Mouse (Mus musculus) intestine, embryonic 15.5 days (tissue): ENCODE data around the gene Oas3. TPM values are rescaled to one million over a fixed set of nuclear protein-coding genes. Genes with fewer than 3 reads are reported as not detected.
A peak's percentile ranks its signal among the peaks of the same experiment; 100 is the strongest.

ENCODE experiments used
- ATAC-seq: fragments of 200-750 bp; cut with Nextera tagmentation; 2 replicates; pipeline ENCODE4 v1.8.0; 2017; ENCODE audit warnings: moderate TSS enrichment, moderate library complexity
- H3K27ac ChIP-seq: fragments of 300-500 bp; sonication (generic); 2 replicates; pipeline ENCODE4 v1.5.1; 2015; ENCODE audit warnings: mild to moderate bottlenecking, inconsistent platforms
- H3K27me3 ChIP-seq: fragments of 300-500 bp; sonication (generic); replicated peaks from 2 replicates; pipeline ENCODE4 v1.6.1; 2015; ENCODE audit warnings: inconsistent platforms
- H3K36me3 ChIP-seq: fragments of 300-500 bp; sonication (generic); 2 replicates; pipeline ENCODE4 v1.6.1; 2015; ENCODE audit warnings: inconsistent platforms
- H3K4me1 ChIP-seq: fragments of 300-500 bp; sonication (generic); replicated peaks from 2 replicates; pipeline ENCODE4 v1.6.1; 2015; ENCODE audit warnings: inconsistent platforms
- H3K4me2 ChIP-seq: fragments of 300-500 bp; sonication (generic); replicated peaks from 2 replicates; pipeline ENCODE4 v1.6.1; 2015; ENCODE audit warnings: mild to moderate bottlenecking, inconsistent platforms
- H3K4me3 ChIP-seq: fragments of 300-500 bp; sonication (generic); replicated peaks from 2 replicates; pipeline ENCODE4 v1.5.1; 2015; ENCODE audit warnings: inconsistent platforms
- H3K9ac ChIP-seq: fragments of 300-500 bp; sonication (generic); 2 replicates; pipeline ENCODE4 v1.6.1; 2015; ENCODE audit warnings: inconsistent platforms
- H3K9me3 ChIP-seq: fragments of 300-500 bp; sonication (generic); 2 replicates; pipeline ENCODE4 v1.6.1; 2016; ENCODE audit warnings: inconsistent platforms
- WGBS: fragments of 180-500 bp; shearing (Covaris S2); methylation state at CpG from one replicate; pipeline ENCODE4 v1.1.7; 2015; 5-methylcytosine and 5-hydroxymethylcytosine counted together
- polyA plus RNA-seq: library from polyadenylated mRNA; unstranded; fragments of >200 nt; fragmentation: Nextera tagmentation; extraction: Ambion mirVana; gene quantifications from 2 replicates; pipeline ENCODE4 v1.2.1, GENCODE M21; 2015

The Oas3 gene
- polyA plus RNA-seq, 1 experiment from 2014 or later: 0.20 TPM

DNA sequence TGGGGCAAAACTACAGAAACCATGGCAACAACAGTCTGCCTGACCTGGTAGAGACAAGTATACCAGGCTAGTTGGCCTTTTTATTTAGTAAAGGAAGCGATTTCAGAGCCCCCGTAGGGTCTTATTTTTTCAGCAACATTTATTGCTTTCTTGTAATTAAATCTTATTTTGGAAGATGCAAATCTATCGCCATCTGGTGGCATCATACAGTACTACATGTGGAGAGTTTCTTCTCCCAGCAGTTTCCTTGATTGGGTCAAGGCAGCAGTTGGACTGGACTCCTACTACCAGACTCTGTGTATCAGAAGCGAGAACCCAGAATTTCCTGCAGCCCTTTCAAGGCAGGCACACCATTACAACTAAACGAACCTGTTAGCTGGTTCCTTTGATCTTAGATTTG lies 31.0 kb downstream of the Oas3 start:
- Histone ChIP-seq H3K9ac (no peak overlapping the region), H3K4me3 (no peak overlapping the region), H3K4me1 (no peaks in the 10 kb centered on the region), H3K4me2 (no peak overlapping the region), H3K27ac (no peak overlapping the region), H3K9me3 (no peaks in the 10 kb centered on the region), H3K27me3 (no peaks in the 10 kb centered on the region), H3K36me3 (no peaks in the 10 kb centered on the region)
- WGBS: 8% methylated on average over 5 of the region's 5 CpGs
- ATAC-seq: no peak

DNA sequence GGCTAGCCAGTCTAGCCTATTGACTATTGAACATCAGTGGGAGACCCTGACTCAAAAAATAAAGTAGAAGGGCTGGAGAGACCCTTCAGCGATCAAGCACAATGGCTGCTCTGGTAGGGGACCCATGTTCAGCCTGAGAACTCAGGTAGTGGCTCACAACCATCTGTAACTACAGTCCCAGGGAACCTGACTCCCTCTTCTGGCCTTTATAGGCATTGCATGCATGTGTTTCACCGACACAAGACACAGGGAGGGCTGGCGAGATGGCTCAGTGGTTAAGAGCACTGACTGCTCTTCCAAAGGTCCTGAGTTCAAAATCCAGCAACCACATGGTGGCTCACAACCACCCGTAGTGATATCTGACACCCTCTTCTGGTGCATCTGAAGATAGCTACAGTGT lies 35.3 kb downstream of the Oas3 start:
- Histone ChIP-seq H3K9me3 (no peaks in the 10 kb centered on the region), H3K27me3 (no peaks in the 10 kb centered on the region; the same call in 1 of the 2 replicates), H3K4me3 (no peak overlapping the region), H3K4me2 (no peak overlapping the region), H3K9ac (no peak overlapping the region), H3K27ac (no peak overlapping the region), H3K4me1 (no peaks in the 10 kb centered on the region), H3K36me3 (no peaks in the 10 kb centered on the region)
- WGBS: 33% methylated on average over 4 of the region's 4 CpGs
- no peak for ATAC-seq

DNA sequence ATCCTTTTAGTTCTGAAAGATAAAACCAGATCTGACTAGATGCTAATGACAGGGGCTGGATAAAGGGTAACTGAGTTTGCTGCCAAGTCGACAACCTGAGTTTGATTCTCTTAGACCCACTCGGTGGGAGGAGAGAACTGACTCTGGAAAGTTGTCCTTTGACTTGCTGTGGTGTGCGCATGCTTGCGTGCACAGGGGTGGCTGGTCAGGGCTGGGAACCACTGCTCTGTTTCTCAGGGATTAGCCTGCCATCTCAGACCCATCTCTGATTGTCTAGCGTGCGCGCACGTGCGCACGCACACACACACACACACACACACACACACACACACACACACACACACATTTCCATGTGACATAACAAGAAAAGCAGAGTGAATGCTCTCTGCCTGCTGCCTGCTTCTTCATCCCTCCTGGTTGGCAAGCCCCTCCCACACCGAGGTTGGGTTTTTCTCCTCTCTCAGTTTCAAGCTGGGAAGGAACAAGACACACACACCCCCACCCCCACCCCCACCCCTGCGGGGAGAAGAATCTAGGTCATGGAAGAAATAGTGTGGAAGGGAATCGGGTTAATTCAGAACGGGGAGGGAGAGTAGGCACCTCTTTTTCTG lies 43.0 kb downstream of the Oas3 start:
- Histone ChIP-seq H3K27me3 (no peaks in the 10 kb centered on the region), H3K4me2 (no peak overlapping the region), H3K27ac (no peak overlapping the region), H3K4me1 (no peaks in the 10 kb centered on the region), H3K9ac (no peak overlapping the region), H3K4me3 (no peak overlapping the region), H3K36me3 (no peaks in the 10 kb centered on the region), H3K9me3 (no peaks in the 10 kb centered on the region)
- 75% methylated on average over 13 of the region's 14 CpGs for WGBS
- ATAC-seq: no peak

DNA sequence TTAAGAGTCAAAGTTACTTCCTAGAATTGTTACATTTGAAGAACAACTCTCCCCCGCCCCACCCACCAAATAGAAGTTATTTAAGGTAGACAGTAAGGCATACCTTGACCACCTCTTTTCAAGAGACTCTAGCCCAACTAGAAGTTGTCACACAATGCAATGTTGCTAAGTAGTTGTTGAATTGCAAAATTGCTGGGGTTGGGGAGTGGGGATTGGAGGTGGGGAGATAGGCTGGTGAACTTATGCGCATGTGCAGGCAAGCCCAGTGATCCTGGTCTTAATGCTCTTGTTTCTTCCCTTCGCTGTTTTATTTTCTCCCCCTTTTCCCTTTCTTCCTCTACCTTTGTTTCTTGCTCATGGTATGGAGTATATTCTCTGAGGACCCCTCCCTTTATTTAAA lies 43.8 kb downstream of the Oas3 start:
- Histone ChIP-seq H3K4me1 (no peaks in the 10 kb centered on the region), H3K9me3 (no peaks in the 10 kb centered on the region), H3K9ac (no peak overlapping the region), H3K36me3 (no peaks in the 10 kb centered on the region), H3K27ac (no peak overlapping the region), H3K4me2 (no peak overlapping the region), H3K4me3 (no peak overlapping the region), H3K27me3 (no peaks in the 10 kb centered on the region)
- WGBS: 94% methylated on average over 3 of the region's 3 CpGs
- no peak for ATAC-seq

DNA sequence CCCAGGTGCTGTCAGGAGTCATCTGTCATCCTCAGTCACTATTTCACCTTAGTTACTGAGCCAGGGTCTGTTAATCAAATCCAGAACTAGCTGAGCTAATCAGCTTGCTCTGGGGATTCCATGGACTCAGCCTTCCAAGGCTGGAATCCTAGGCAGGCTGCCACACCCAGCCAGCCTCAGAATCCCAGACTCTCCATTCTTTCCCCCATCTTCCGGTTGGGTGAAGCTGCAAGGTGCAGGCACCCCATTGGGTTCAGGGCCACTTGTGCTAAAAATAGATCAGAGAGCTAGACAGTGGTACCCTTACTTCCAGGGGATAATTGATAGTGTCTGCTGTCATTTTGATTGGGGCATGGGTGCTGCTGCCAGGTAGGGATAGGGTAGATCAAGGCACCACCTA lies 44.7 kb downstream of the Oas3 start:
- Histone ChIP-seq H3K36me3 (no peaks in the 10 kb centered on the region), H3K4me2 (no peak overlapping the region), H3K9ac (no peak overlapping the region), H3K4me3 (no peak overlapping the region), H3K27ac (no peak overlapping the region), H3K27me3 (no peaks in the 10 kb centered on the region), H3K9me3 (no peaks in the 10 kb centered on the region), H3K4me1 (no peaks in the 10 kb centered on the region)
- no peak for ATAC-seq
- WGBS: 62% methylated on average over 1 of the region's 1 CpGs

DNA sequence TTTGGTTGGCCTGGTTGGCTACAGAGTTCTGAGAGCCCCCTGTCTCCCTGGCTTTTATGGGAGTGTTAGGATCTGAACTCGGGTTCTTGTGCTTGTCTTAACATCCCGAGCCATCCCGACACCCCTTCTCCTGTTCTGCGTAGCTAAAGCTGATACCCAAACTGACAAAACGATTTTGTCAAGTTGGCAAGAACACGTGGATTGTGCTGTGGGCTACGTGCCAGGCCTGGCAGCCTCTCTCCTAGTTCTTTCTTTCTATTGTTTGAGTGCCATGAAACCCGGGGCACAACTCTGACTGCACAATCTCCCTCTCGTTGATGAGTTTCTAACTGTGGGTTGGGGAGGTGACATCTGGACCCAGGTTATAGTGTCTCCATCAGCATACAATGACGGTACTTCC lies 48.1 kb downstream of the Oas3 start:
- Histone ChIP-seq H3K9ac (no peak overlapping the region), H3K4me1 (no peaks in the 10 kb centered on the region), H3K4me3 (no peak overlapping the region), H3K9me3 (no peaks in the 10 kb centered on the region), H3K4me2 (no peak overlapping the region), H3K27me3 (no peaks in the 10 kb centered on the region), H3K27ac (no peak overlapping the region), H3K36me3 (no peaks in the 10 kb centered on the region)
- no peak for ATAC-seq
- WGBS: 79% methylated on average over 10 of the region's 10 CpGs

DNA sequence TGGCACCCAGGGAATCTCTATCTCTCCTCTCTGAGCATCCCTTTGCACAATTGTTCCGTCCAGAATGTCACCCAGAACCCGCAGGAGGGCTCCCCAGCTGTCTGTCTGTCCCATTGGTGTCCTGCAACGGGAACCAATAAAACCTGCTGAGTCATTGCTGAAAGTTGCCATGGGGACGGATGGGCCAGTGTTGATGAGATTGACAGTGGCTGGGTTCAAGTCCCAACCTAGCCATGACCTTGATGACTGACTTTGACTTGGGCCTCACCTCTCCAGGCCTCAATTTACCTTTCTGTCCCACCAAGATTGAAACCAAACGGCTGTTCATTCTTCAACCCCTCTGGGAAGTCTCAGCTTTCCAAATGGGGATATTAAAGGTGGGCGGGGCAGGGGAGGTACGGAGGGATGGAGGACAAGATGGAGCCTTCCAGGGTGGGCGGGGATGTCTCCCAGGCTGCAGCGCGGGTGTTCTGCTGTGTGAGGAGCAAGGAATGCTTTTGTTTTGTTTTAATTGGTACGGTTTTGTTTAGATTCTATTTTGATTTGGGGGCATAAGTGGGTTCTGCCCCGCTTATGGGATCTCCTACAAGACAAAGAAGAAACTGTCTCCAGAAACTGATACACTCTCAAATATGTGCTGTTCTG lies 51.5 kb downstream of the Oas3 start:
- Histone ChIP-seq H3K4me1 (no peaks in the 10 kb centered on the region), H3K9ac (no peak overlapping the region), H3K4me2 (no peak overlapping the region), H3K9me3 (no peaks in the 10 kb centered on the region), H3K27me3 (no peaks in the 10 kb centered on the region), H3K4me3 (no peak overlapping the region), H3K27ac (no peak overlapping the region), H3K36me3 (no peaks in the 10 kb centered on the region)
- 58% methylated on average over 12 of the region's 12 CpGs for WGBS
- ATAC-seq: no peak

DNA sequence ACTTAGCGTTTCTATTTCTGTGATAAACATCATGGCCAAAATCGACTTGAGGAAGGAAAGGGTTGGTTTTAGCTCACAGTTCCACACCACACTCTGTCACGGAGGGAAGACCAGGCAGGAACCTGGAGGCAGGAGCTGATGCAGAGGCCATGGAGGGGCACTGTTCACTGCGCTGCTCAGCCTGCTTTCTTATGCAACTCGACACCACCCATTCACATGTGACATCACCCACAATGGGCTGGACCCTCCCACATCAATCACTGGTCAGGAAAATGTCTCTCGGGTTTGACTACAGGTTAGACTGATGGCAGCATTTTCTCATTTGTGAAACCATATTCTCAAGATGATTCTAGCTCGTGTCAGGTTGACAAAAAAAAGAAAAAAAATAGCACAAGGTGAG lies 56.5 kb downstream of the Oas3 start:
- no peaks in the 10 kb centered on the region for H3K36me3 ChIP-seq
- H3K4me1 ChIP-seq: no peaks in the 10 kb centered on the region
- ATAC-seq: no peak
- H3K27me3 ChIP-seq: no peaks in the 10 kb centered on the region
- no peak overlapping the region for H3K4me2 ChIP-seq
- no peak overlapping the region for H3K9ac ChIP-seq
- no peak overlapping the region for H3K4me3 ChIP-seq
- WGBS: 57% methylated on average over 7 of the region's 7 CpGs
- H3K27ac ChIP-seq: no peak overlapping the region
- H3K9me3 ChIP-seq: no peaks in the 10 kb centered on the region

DNA sequence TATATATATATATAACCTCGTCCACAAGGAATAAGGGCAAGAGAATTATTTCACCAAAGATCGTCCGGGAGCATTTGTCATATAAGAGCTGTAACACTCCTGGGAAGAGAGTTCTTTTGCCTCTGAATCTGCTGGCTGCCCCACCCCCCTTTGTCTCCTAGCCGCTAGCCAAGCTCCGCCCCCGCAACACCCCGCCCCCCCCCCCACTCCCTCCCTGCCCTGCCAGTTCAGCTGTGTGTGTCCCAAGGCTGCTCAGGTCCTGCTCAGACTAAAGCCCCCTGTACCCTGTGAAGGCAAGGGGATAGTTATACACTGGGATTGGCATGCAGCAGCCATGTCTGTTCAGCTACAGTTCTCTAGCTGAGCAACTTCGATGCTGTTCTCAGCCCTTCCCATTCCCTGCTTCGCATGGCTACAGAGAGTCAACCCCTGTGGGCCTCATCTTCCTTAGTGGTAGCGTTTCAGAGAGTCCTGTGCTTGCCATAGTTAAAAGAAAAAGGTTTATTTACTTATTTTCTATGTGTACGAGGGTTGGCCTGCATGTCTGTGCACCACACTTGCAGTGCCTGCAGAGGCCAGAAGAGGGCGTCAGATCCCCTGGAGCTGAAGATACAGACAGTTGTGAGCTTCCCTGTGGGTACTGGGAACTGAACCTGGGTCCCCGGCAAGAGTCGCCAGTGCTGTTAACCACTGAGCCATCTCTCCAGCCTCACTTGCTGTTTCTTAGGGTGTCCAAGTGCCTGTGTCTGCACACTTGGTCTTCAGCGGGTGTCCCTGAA lies 58.7 kb downstream of the Oas3 start:
- no peak overlapping the region for H3K9ac ChIP-seq
- H3K4me3 ChIP-seq: no peak overlapping the region
- no peaks in the 10 kb centered on the region for H3K9me3 ChIP-seq
- H3K27me3 ChIP-seq: 0 out of 2 replicates have a peak, but pooled peaks cover 7% of the 10 kb centered on the region
- 45% methylated on average over 15 of the region's 15 CpGs for WGBS
- no peak for ATAC-seq
- H3K27ac ChIP-seq: no peak overlapping the region
- no peak overlapping the region for H3K4me2 ChIP-seq
- no peaks in the 10 kb centered on the region for H3K36me3 ChIP-seq
- H3K4me1 ChIP-seq: no peaks in the 10 kb centered on the region

DNA sequence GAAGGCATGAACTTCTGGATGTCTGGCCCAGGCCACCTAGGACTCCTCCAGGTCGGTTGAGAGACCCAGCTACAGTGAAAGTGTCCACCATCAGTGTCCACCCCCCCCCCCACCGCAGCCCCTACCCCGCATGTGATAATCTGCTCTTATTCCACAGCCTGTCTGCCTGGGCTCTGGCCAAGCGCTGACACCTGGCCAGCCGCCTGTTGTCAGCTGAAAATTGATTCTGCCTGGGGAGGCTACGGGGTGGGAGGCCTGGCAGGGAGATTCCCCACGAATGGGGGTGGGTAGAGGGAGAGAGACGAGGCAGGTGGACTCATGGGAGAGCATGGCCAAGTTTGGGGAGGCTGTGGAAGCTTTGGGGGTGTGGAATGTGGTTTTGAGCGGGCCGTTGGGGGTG lies 60.3 kb downstream of the Oas3 start:
- Histone ChIP-seq H3K36me3 (no peaks in the 10 kb centered on the region), H3K9ac (no peak overlapping the region), H3K4me2 (no peak overlapping the region), H3K9me3 (no peaks in the 10 kb centered on the region), H3K4me1 (no peaks in the 10 kb centered on the region), H3K27me3 (peaks cover 20% of the 10 kb centered on the region), H3K27ac (no peak overlapping the region), H3K4me3 (no peak overlapping the region)
- 67% methylated on average over 10 of the region's 10 CpGs for WGBS
- ATAC-seq: no peak

DNA sequence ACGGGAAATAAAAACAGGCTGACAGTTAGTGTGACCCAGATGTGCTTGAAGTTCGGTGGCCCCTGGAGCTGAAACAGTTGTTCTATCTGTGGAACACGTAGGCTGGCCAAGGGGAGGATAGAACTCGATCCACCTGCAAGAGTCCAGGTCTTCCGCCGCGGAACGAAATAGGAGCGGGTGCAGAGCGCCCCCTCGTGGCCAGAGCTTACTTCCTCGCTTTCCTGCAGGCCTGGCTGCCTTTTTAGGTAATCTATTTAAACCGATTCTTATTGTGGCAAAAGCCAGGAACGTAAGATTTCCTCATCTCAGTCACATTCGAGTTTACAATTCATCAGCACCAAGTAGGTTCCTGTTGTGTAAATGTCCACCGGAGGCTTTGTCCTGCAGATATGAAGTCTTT lies 63.1 kb downstream of the Oas3 start:
- Histone ChIP-seq H3K4me1 (peaks cover 12% of the 10 kb centered on the region), H3K27me3 (peaks cover 48% of the 10 kb centered on the region), H3K9ac (no peak overlapping the region), H3K36me3 (no peaks in the 10 kb centered on the region), H3K27ac (no peak overlapping the region), H3K4me2 (no peak overlapping the region), H3K9me3 (no peaks in the 10 kb centered on the region), H3K4me3 (no peak overlapping the region)
- 4% methylated on average over 16 of the region's 16 CpGs for WGBS
- no peak for ATAC-seq

DNA sequence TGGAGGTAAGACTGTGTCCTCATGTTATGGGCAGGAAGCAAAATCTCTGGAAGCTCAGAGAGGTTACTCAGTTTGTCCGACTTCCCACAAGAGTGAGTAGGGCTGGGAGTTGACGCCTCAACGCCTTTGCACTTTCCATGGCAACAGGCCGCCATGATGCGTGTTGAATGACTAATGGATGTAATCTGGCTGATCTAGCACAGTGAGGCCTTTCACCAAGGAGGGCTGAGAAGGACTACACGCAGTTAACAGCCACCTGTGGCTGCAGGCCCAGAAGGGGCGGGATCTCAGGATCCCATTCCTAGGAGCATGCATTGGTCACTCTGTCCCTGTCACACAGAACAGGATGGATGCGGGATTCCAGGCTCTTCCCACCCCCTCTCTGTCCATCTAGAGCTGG lies 64.7 kb downstream of the Oas3 start:
- no peak for ATAC-seq
- peaks cover 12% of the 10 kb centered on the region for H3K4me1 ChIP-seq
- no peaks in the 10 kb centered on the region for H3K36me3 ChIP-seq
- H3K9me3 ChIP-seq: no peaks in the 10 kb centered on the region
- no peak overlapping the region for H3K27ac ChIP-seq
- H3K9ac ChIP-seq: no peak overlapping the region
- H3K27me3 ChIP-seq: peaks cover 59% of the 10 kb centered on the region
- no peak overlapping the region for H3K4me2 ChIP-seq
- H3K4me3 ChIP-seq: no peak overlapping the region
- 66% methylated on average over 8 of the region's 8 CpGs for WGBS

DNA sequence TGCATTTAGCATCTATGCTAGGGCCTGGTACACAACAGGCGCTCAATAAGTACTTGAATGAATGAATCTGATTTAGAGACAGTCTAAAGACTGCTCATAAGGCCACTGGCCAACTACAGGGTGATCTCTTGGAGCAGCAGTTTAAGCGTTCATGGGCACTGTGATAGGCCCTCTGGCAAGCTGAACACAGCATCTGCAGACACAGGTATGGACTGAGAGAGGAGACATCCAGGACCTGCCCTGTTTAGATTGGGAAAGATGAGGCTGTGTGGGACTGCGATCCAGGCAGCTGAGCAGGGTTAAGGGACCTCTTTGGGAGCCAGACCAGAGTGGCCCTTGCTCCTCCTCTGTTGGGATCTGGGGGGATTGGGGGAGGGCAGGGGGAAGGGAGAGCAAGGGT lies 65.6 kb downstream of the Oas3 start, which contains the start of gene Dtx1:
Dtx1 (minus strand) TSS at position 101 of the 400 bp plus-strand sequence.
- Histone ChIP-seq H3K4me3 (peak within 1 kb of the TSS; percentile 49), H3K4me2 (peak within 1 kb of the TSS; percentile 80), H3K9ac (peak within 1 kb of the TSS; percentile 42), H3K27ac (no peak within 1 kb of the TSS), H3K9me3 (no peaks in the 10 kb centered on the region), H3K4me1 (peaks cover 12% of the 10 kb centered on the region), H3K36me3 (no peaks in the 10 kb centered on the region), H3K27me3 (peaks cover 59% of the 10 kb centered on the region)
- 40% methylated on average over 3 of the region's 3 CpGs for WGBS
- ATAC-seq: no peak; the same call in 1 of the 2 replicates
